Comparison of ENCODE assay signal across 9 mouse cellular contexts in the genomic region with DNA sequence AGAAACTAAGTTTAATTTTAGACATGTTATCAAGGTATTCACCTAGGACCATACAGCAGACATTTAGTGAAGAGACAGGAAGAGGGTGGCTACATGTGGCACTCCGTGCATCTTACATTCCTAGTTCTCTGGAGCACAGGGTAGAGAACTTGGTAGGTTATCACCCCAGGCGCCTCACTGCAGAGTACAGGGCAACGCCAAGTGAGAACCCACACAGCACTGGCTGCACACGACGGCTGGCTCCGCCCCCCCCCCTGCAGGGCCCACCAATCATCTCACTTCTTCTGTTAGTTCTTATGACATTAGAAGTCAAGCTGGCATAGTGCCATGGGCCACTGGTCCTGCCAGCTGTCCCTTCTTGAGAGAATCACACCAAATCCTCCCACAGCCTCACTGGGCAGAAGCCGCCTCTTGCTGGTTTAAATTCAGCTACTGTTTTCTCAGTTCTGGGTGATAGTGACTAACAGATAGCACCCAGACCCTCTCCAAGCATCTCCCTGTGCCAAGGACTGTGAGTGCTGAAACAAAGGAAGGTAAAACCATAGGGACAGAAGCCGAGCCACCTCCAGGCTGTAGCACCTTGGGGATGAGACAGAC.
A peak's percentile ranks its signal among the peaks of the same experiment; 100 is the strongest.
DNase-seq lines count a peak whose midpoint lies in the region; ATAC-seq lines count a peak whose summit lies in the region.
"Had no signal": no experiment of that assay in that cellular context is flagged by ENCODE, and none has a peak within 500 bp of the region (broad histone marks: within the 10 kb centered on the region; RNA-seq: fewer than 3 reads in every experiment).

No protein-coding gene starts in this region.

- no peak overlapping the region for H3K9ac ChIP-seq in forebrain, embryonic 12.5 days
- no peak overlapping the region for H3K9ac ChIP-seq in forebrain, embryonic 11.5 days (ENCODE audit: low read length)
- no peak overlapping the region for H3K9ac ChIP-seq in liver, embryonic 11.5 days (ENCODE audit: low read depth, low read length)
- H3K9ac ChIP-seq in hindbrain, embryonic 15.5 days = no peak overlapping the region

- WGBS in forebrain, embryonic 12.5 days = 82% methylated on average over 8 of the region's 8 CpGs
- WGBS in forebrain, embryonic 11.5 days = 87% methylated on average over 8 of the region's 8 CpGs
- 80% methylated on average over 8 of the region's 8 CpGs for WGBS in liver, embryonic 11.5 days
- WGBS in hindbrain, embryonic 15.5 days = 65% methylated on average over 8 of the region's 8 CpGs

- H3K27ac ChIP-seq in forebrain, embryonic 12.5 days = 0 out of 2 replicates have a peak overlapping the region, but pooled peaks have one; percentile 72
- no peak overlapping the region for H3K27ac ChIP-seq in forebrain, embryonic 11.5 days (ENCODE audit: low read depth, low read length)
- H3K27ac ChIP-seq in liver, embryonic 11.5 days (ENCODE audit: low read depth, low read length) = peak overlapping the region; percentile 11; the same call in 1 of the 2 replicates
- H3K27ac ChIP-seq in hindbrain, embryonic 15.5 days (replicated peaks) = peak overlapping the region; percentile 46; the same call in 1 of the 2 replicates

- no peak overlapping the region for H3K4me3 ChIP-seq in forebrain, embryonic 12.5 days (replicated peaks)
- no peak overlapping the region for H3K4me3 ChIP-seq in forebrain, embryonic 11.5 days (ENCODE audit: low read depth, low read length)
- H3K4me3 ChIP-seq in liver, embryonic 11.5 days (ENCODE audit: low read depth, low read length) = no peak overlapping the region
- no peak overlapping the region for H3K4me3 ChIP-seq in hindbrain, embryonic 15.5 days

- H3K36me3 ChIP-seq in forebrain, embryonic 12.5 days (replicated peaks) = no peaks in the 10 kb centered on the region
- no peaks in the 10 kb centered on the region for H3K36me3 ChIP-seq in forebrain, embryonic 11.5 days (ENCODE audit: control insufficient read depth, insufficient read depth, low read length)
- no peaks in the 10 kb centered on the region for H3K36me3 ChIP-seq in liver, embryonic 11.5 days (ENCODE audit: control insufficient read depth, insufficient read depth, low read length)
- H3K36me3 ChIP-seq in hindbrain, embryonic 15.5 days = no peaks in the 10 kb centered on the region

- H3K9me3 ChIP-seq in forebrain, embryonic 12.5 days = no peaks in the 10 kb centered on the region
- no peaks in the 10 kb centered on the region for H3K9me3 ChIP-seq in forebrain, embryonic 11.5 days (ENCODE audit: control insufficient read depth, low read length)
- H3K9me3 ChIP-seq in liver, embryonic 11.5 days (ENCODE audit: control insufficient read depth, low read length) = no peaks in the 10 kb centered on the region
- H3K9me3 ChIP-seq in hindbrain, embryonic 15.5 days = no peaks in the 10 kb centered on the region

- 0 out of 2 replicates have a peak, but pooled peaks have one; percentile 27 for ATAC-seq in forebrain, embryonic 12.5 days (ENCODE audit: low FRiP score)
- no peak for ATAC-seq in forebrain, embryonic 11.5 days (replicated peaks; ENCODE audit: low FRiP score)
- no peak for ATAC-seq in liver, embryonic 11.5 days (replicated peaks; ENCODE audit: low FRiP score)
- ATAC-seq in hindbrain, embryonic 15.5 days (ENCODE audit: low FRiP score, low read depth) = no peak

- DNase-seq in forebrain, embryonic 11.5 days (ENCODE audit: low spot score) = no peak
- DNase-seq in liver, embryonic 11.5 days (ENCODE audit: low spot score) = no peak
- DNase-seq in liver = no peak
- peak; percentile 86 for DNase-seq in right cerebral cortex, adult 18-20 months
- DNase-seq in thymus, postnatal 14 days = no peak
- DNase-seq in adrenal gland, adult (ENCODE audit: inconsistent age in 2 of 2, low spot score in 1 of 2) = no peak
- DNase-seq: spleen, adult 18-20 months had no signal

- H3K4me2 ChIP-seq in forebrain, embryonic 12.5 days = no peak overlapping the region
- no peak overlapping the region for H3K4me2 ChIP-seq in forebrain, embryonic 11.5 days (ENCODE audit: low read depth, low read length, severe bottlenecking)
- no peak overlapping the region for H3K4me2 ChIP-seq in liver, embryonic 11.5 days
- no peak overlapping the region for H3K4me2 ChIP-seq in hindbrain, embryonic 15.5 days

- H3K4me1 ChIP-seq in forebrain, embryonic 12.5 days = peaks cover 19% of the 10 kb centered on the region
- H3K4me1 ChIP-seq in forebrain, embryonic 11.5 days (replicated peaks; ENCODE audit: control insufficient read depth, insufficient read depth, low read length) = peaks cover 5% of the 10 kb centered on the region; the same call in 1 of the 2 replicates
- H3K4me1 ChIP-seq in liver, embryonic 11.5 days (replicated peaks; ENCODE audit: control insufficient read depth, insufficient read depth, low read length) = peaks cover 5% of the 10 kb centered on the region; the same call in 1 of the 2 replicates
- peaks cover 22% of the 10 kb centered on the region for H3K4me1 ChIP-seq in hindbrain, embryonic 15.5 days (replicated peaks)

- H3K27me3 ChIP-seq in forebrain, embryonic 12.5 days = no peaks in the 10 kb centered on the region
- H3K27me3 ChIP-seq in forebrain, embryonic 11.5 days (ENCODE audit: control insufficient read depth, insufficient read depth, low read length) = no peaks in the 10 kb centered on the region
- no peaks in the 10 kb centered on the region for H3K27me3 ChIP-seq in liver, embryonic 11.5 days (replicated peaks; ENCODE audit: control insufficient read depth, insufficient read depth, low read length)
- H3K27me3 ChIP-seq in hindbrain, embryonic 15.5 days = no peaks in the 10 kb centered on the region
